In the genomic region with DNA sequence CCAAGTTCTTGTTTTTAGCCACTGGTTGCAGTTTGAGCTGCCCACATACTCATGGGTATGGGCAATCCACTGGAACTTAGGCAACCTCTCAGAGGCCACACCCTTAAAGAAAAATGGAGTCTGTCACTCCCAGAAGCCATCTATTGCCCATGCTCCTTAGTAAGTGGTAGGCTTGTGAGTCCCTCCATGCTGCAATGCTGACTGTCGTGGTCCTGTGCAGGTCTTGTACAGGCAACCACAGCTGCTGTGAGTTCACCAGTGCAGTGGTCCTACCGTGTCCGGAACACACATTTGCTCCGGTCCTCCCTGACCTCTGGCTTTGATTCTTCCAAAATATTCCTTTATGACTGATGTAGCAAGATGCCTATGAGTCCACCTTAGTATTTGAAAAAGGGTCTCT, we compare ENCODE assay signal across 21 mouse cellular contexts. TPM values are rescaled to one million over a fixed set of nuclear protein-coding genes. Genes with fewer than 3 reads are reported as not detected.
A peak's percentile ranks its signal among the peaks of the same experiment; 100 is the strongest.
DNase-seq lines count a peak whose midpoint lies in the region; ATAC-seq and TF ChIP-seq lines count a peak whose summit lies in the region.
"Had no signal": no experiment of that assay in that cellular context is flagged by ENCODE, and none has a peak within 500 bp of the region (broad histone marks: within the 10 kb centered on the region; RNA-seq: fewer than 3 reads in every experiment).

No protein-coding gene starts in this region.

- no peaks in the 10 kb centered on the region for H3K79me2 ChIP-seq in CH12.LX (replicated peaks; ENCODE audit: control insufficient read depth, extremely low read depth, insufficient read depth, poor library complexity, severe bottlenecking)
- H3K79me2 ChIP-seq in myocyte (ENCODE audit: control insufficient read depth, insufficient read depth): no peaks in the 10 kb centered on the region

- 82% methylated on average over 4 of the region's 4 CpGs for WGBS in kidney, embryonic 16.5 days
- WGBS in heart, embryonic 10.5 days: 88% methylated on average over 4 of the region's 4 CpGs

- dilution Hi-C loops in CH12.LX (cut with MboI; ENCODE audit: extremely low pct_ligation_motif_present, extremely low pct_unique_long_range_greater_than_20kb, low sequenced_read_pairs): no loop called here

- in situ Hi-C loops in CH12.LX (cut with MboI; ENCODE audit: low pct_ligation_motif_present, low pct_unique_long_range_greater_than_20kb, low sequenced_read_pairs): loop anchor here (5.0 to 25.0 kb wide), 3 partner anchors 187 to 597 kb away; no protein-coding TSS in a partner anchor

- peak; percentile 23; the same call in 1 of the 2 replicates for ATAC-seq in kidney, embryonic 16.5 days (ENCODE audit: low FRiP score, low TSS enrichment)
- ATAC-seq: forebrain, embryonic 14.5 days; midbrain, embryonic 13.5 days had no signal

- no peak for DNase-seq in kidney, postnatal 10 days
- DNase-seq in CH12.LX (ENCODE audit: extremely low read depth): peak; percentile 34
- no peak for DNase-seq in heart, embryonic 10.5 days (ENCODE audit: low spot score)
- no peak for DNase-seq in adrenal gland, postnatal 36 days
- DNase-seq: cerebellum, postnatal 14 days; embryo, embryonic 11 days; lung, postnatal 14 days had no signal

- H3K9ac ChIP-seq in kidney, embryonic 16.5 days (replicated peaks; ENCODE audit: low read length): no peak overlapping the region
- peak overlapping the region; percentile 28; the same call in 1 of the 2 replicates for H3K9ac ChIP-seq in CH12.LX (ENCODE audit: insufficient read depth, low read depth)

- no peak for TF ChIP-seq CTCF in CH12.LX (conservative IDR thresholded peaks at IDR 0.05 in 1 of 2, IDR thresholded peaks at IDR 0.05 in 1 of 2; ENCODE audit: low read depth in 2 of 2, low read length in 2 of 2)

- no peaks in the 10 kb centered on the region for H3K4me1 ChIP-seq in kidney, embryonic 16.5 days (ENCODE audit: insufficient read depth, low read length)
- H3K4me1 ChIP-seq in CH12.LX (ENCODE audit: control insufficient read depth in 1 of 2, insufficient read depth in 2 of 2): peaks cover 8 to 25% of the 10 kb centered on the region in 2 experiments
- no peaks in the 10 kb centered on the region; the same call in 1 of the 2 replicates for H3K4me1 ChIP-seq in brown adipose tissue, adult 24 weeks (ENCODE audit: control insufficient read depth, insufficient read depth, insufficient read length, low read length)
- 0 out of 2 replicates have a peak, but pooled peaks cover 5% of the 10 kb centered on the region for H3K4me1 ChIP-seq in heart, embryonic 10.5 days
- H3K4me1 ChIP-seq: midbrain, embryonic 13.5 days had no signal

- peaks cover 4% of the 10 kb centered on the region; the same call in 1 of the 2 replicates for H3K9me3 ChIP-seq in kidney, embryonic 16.5 days (ENCODE audit: low read length)
- H3K9me3 ChIP-seq in CH12.LX (replicated peaks; ENCODE audit: low read length): peaks cover 4% of the 10 kb centered on the region
- no peaks in the 10 kb centered on the region for H3K9me3 ChIP-seq in heart, embryonic 10.5 days
- H3K9me3 ChIP-seq: kidney, embryonic 15.5 days; limb, embryonic 10.5 days; midbrain, embryonic 13.5 days had no signal

- H3K27me3 ChIP-seq in kidney, embryonic 16.5 days (ENCODE audit: insufficient read depth, low read length): no peaks in the 10 kb centered on the region
- H3K27me3 ChIP-seq in CH12.LX (replicated peaks) (no peaks in the 10 kb centered on the region), myocyte (ENCODE audit: control insufficient read depth, insufficient read depth, insufficient read length) (no peaks in the 10 kb centered on the region)
- no peaks in the 10 kb centered on the region for H3K27me3 ChIP-seq in heart, embryonic 10.5 days (ENCODE audit: insufficient read depth, poor library complexity, severe bottlenecking)
- H3K27me3 ChIP-seq: kidney, embryonic 15.5 days; midbrain, embryonic 13.5 days had no signal

- no peak for TF ChIP-seq RAD21 in CH12.LX (IDR thresholded peaks at IDR 0.05; ENCODE audit: low read depth, low read length)

- no peak for TF ChIP-seq POLR2A in CH12.LX (IDR thresholded peaks at IDR 0.05; ENCODE audit: low read depth, low read length)
- peak; percentile 25 for TF ChIP-seq POLR2A in myocyte (IDR thresholded peaks at IDR 0.05; ENCODE audit: insufficient read length, low read depth)

- TF ChIP-seq EP300 in CH12.LX (IDR thresholded peaks at IDR 0.05; ENCODE audit: low read length): no peak

- H3ac ChIP-seq in myocyte (ENCODE audit: control insufficient read depth, insufficient read length): no peak overlapping the region

- H3K4me2 ChIP-seq in kidney, embryonic 16.5 days (replicated peaks; ENCODE audit: low read depth, low read length): no peak overlapping the region
- H3K4me2 ChIP-seq in CH12.LX (ENCODE audit: insufficient read depth, low read depth, poor library complexity, severe bottlenecking) (peak overlapping the region; percentile 53), myocyte (ENCODE audit: low read depth) (peak overlapping the region; percentile 75)

- H3K4me3 ChIP-seq in kidney, embryonic 16.5 days (ENCODE audit: low read length): no peak overlapping the region
- H3K4me3 ChIP-seq in CH12.LX (replicated peaks in 1 of 3; ENCODE audit: low read depth in 2 of 3, low read length in 2 of 3, poor library complexity in 1 of 3) (peak overlapping the region in 2 of 3 experiments; percentile 28 to 40), myocyte (peak overlapping the region; percentile 1)
- H3K4me3 ChIP-seq in brown adipose tissue, adult 24 weeks (ENCODE audit: insufficient read depth, low read depth, low read length): no peak overlapping the region
- H3K4me3 ChIP-seq in heart, embryonic 10.5 days: no peak overlapping the region
- H3K4me3 ChIP-seq: midbrain, embryonic 13.5 days had no signal

- H3K36me3 ChIP-seq in kidney, embryonic 16.5 days (ENCODE audit: insufficient read depth, low read length): no peaks in the 10 kb centered on the region
- no peaks in the 10 kb centered on the region for H3K36me3 ChIP-seq in CH12.LX (replicated peaks in 1 of 2; ENCODE audit: control insufficient read depth in 1 of 2, insufficient read depth in 1 of 2, low read length in 1 of 2)
- no peaks in the 10 kb centered on the region for H3K36me3 ChIP-seq in myocyte (ENCODE audit: control insufficient read depth, insufficient read depth)
- no peaks in the 10 kb centered on the region for H3K36me3 ChIP-seq in heart, embryonic 10.5 days
- H3K36me3 ChIP-seq: kidney, embryonic 15.5 days; limb, embryonic 10.5 days; midbrain, embryonic 13.5 days had no signal

- no peak overlapping the region for H3K27ac ChIP-seq in kidney, embryonic 16.5 days (ENCODE audit: low read length)
- H3K27ac ChIP-seq in CH12.LX (ENCODE audit: insufficient read depth, low read depth): peak overlapping the region; percentile 89
- 0 out of 2 replicates have a peak overlapping the region, but pooled peaks have one; percentile 34 for H3K27ac ChIP-seq in brown adipose tissue, adult 24 weeks (replicated peaks; ENCODE audit: low read depth, low read length)
- no peak overlapping the region for H3K27ac ChIP-seq in heart, embryonic 10.5 days
- H3K27ac ChIP-seq: liver, embryonic 14.5 days; midbrain, embryonic 13.5 days had no signal

TF ChIP-seq in CH12.LX, 34 proteins besides CTCF, POLR2A, EP300 and RAD21:
- TF ChIP-seq MYC (IDR thresholded peaks at IDR 0.05; ENCODE audit: low read depth, low read length): 0 out of 2 replicates have a peak, but pooled peaks have one; percentile 0
- TF ChIP-seq KAT2A (IDR thresholded peaks at IDR 0.05; ENCODE audit: insufficient replicate concordance, low read length): no peak

TF ChIP-seq in myocyte, 11 proteins besides CTCF, POLR2A, EP300 and RAD21:
- TF ChIP-seq MYOD1 (IDR thresholded peaks at IDR 0.05; ENCODE audit: control insufficient read depth in 1 of 3, insufficient read length in 2 of 3, low read depth in 2 of 3) (peak in 1 of 3 experiments; percentile 17), E2F4 (IDR thresholded peaks at IDR 0.05; ENCODE audit: insufficient read depth) (no peak)

RNA-seq across cellular contexts. Expression of gene 1700012B07Rik, which starts 31.6 kb away (rescaled TPM):
- polyA plus RNA-seq in kidney, embryonic 16.5 days (2015; fragmentation: Nextera tagmentation; extraction: Ambion mirVana): not detected in 2 replicates
- not detected in 2 replicates for total RNA-seq in CH12.LX (2012; rRNA removed)
- total RNA-seq in CH12.LX (2014; rRNA removed): not detected in 2 replicates
- 0.29 and 0.44 TPM in 2 replicates for polyA plus RNA-seq in CH12.LX (2012; ENCODE audit: insufficient read length, low read depth)
- not detected in 2 replicates for polyA plus RNA-seq in brown adipose tissue, adult 24 weeks (2012; ENCODE audit: insufficient read depth, insufficient read length, missing spikeins)
- polyA plus RNA-seq in myocyte (2012; fragmentation: generic; extraction: Trizol): 0.19 TPM
- polyA plus RNA-seq in heart, embryonic 10.5 days (2016; fragmentation: Nextera tagmentation; extraction: Ambion mirVana): not detected in 2 replicates
- not detected for total RNA-seq in adrenal gland, postnatal 36 days (2021)
- total RNA-seq: adrenal gland, postnatal 4 days; layer of hippocampus, adult 18-20 months; neutrophil, adult 5-6 weeks had no signal
- polyA plus RNA-seq: forebrain, embryonic 14.5 days; heart, embryonic 16.5 days; hindbrain, embryonic 11.5 days; kidney, embryonic 15.5 days; limb, embryonic 10.5 days; midbrain, embryonic 13.5 days; stomach, embryonic 14.5 days had no signal

Comparison
In these comparisons a context has a peak if more than half of its experiments do, and no peak if none do; other contexts are left out.
1. H3K27ac ChIP-seq: peak in CH12.LX (single experiment) and brown adipose tissue, adult 24 weeks (single experiment); none in kidney, embryonic 16.5 days (single experiment) and heart, embryonic 10.5 days (single experiment).
2. H3K4me3 ChIP-seq: peak in CH12.LX (2 of 3) and myocyte (single experiment); none in kidney, embryonic 16.5 days (single experiment), brown adipose tissue, adult 24 weeks (single experiment) and heart, embryonic 10.5 days (single experiment).